Mouse (Mus musculus) limb, embryonic 13.5 days (tissue): ENCODE measurements around the gene Dennd1a. TPM values are rescaled to one million over a fixed set of nuclear protein-coding genes. Genes with fewer than 3 reads are reported as not detected.

Source experiments
- ATAC-seq: fragments of 200-750 bp; cut with Nextera tagmentation; 2 replicates; pipeline ENCODE4 v1.8.0; 2017; ENCODE audit warnings: low read depth, moderate number of reproducible peaks, moderate TSS enrichment; ENCODE audit not compliant: low FRiP score
- H3K27ac ChIP-seq: fragments of 300-500 bp; sonication (generic); 2 replicates; pipeline ENCODE4 v1.5.1; 2015; ENCODE audit warnings: inconsistent platforms, mild to moderate bottlenecking, moderate library complexity
- H3K27me3 ChIP-seq: fragments of 300-500 bp; sonication (generic); 2 replicates; pipeline ENCODE4 v1.6.1; 2015; ENCODE audit warnings: mild to moderate bottlenecking, inconsistent platforms
- H3K36me3 ChIP-seq: fragments of 300-500 bp; sonication (generic); 2 replicates; pipeline ENCODE4 v1.6.1; 2015; ENCODE audit warnings: inconsistent platforms, mild to moderate bottlenecking, moderate library complexity
- H3K4me1 ChIP-seq: fragments of 300-500 bp; sonication (generic); 2 replicates; pipeline ENCODE4 v1.6.1; 2015; ENCODE audit warnings: inconsistent platforms
- H3K4me2 ChIP-seq: fragments of 300-500 bp; sonication (generic); replicated peaks from 2 replicates; pipeline ENCODE4 v1.6.1; 2015; ENCODE audit warnings: inconsistent platforms, mild to moderate bottlenecking, moderate library complexity
- H3K4me3 ChIP-seq: fragments of 300-500 bp; sonication (generic); 2 replicates; pipeline ENCODE4 v1.5.1; 2015; ENCODE audit warnings: moderate library complexity, mild to moderate bottlenecking, inconsistent platforms
- H3K9ac ChIP-seq: fragments of 300-500 bp; sonication (generic); 2 replicates; pipeline ENCODE4 v1.6.1; 2015; ENCODE audit warnings: mild to moderate bottlenecking, inconsistent platforms
- H3K9me3 ChIP-seq: fragments of 300-500 bp; sonication (generic); 2 replicates; pipeline ENCODE4 v1.6.1; 2016; ENCODE audit warnings: inconsistent platforms
- WGBS: fragments of 180-500 bp; shearing (Covaris S2); methylation state at CpG from one replicate; pipeline ENCODE4 v1.1.7; 2015; 5-methylcytosine and 5-hydroxymethylcytosine counted together
- polyA plus RNA-seq: library from polyadenylated mRNA; unstranded; fragments of >200 nt; fragmentation: Nextera tagmentation; extraction: Ambion mirVana; gene quantifications from 2 replicates; pipeline ENCODE4 v1.2.1, GENCODE M21; 2015

The Dennd1a gene
- polyA plus RNA-seq, 1 experiment from 2014 or later: 15.8 TPM

GRCm38 (mm10) chr2:37838202-37838984, 448.8 kb downstream of the Dennd1a start:
- ATAC-seq: no peak
- H3K27ac ChIP-seq: no peak overlapping the region; the same call in 1 of the 2 replicates
- WGBS: 79% methylated on average over 7 of the region's 7 CpGs

GRCm38 (mm10) chr2:37837542-37837941, 449.6 kb downstream of the Dennd1a start:
- no peak for ATAC-seq
- Histone ChIP-seq H3K9ac (no peak overlapping the region), H3K4me2 (no peak overlapping the region), H3K4me3 (no peak overlapping the region), H3K27ac (no peak overlapping the region), H3K27me3 (no peaks in the 10 kb centered on the region), H3K9me3 (no peaks in the 10 kb centered on the region), H3K4me1 (peaks cover 16% of the 10 kb centered on the region), H3K36me3 (peaks cover 10% of the 10 kb centered on the region; the same call in 1 of the 2 replicates)
- WGBS: 90% methylated on average over 3 of the region's 3 CpGs

More at GRCm38 (mm10) chr2:37838202-37838984, 448.8 kb downstream of the Dennd1a start:
- Histone ChIP-seq H3K36me3 (peaks cover 10% of the 10 kb centered on the region; the same call in 1 of the 2 replicates), H3K9ac (no peak overlapping the region), H3K4me3 (no peak overlapping the region), H3K4me2 (no peak overlapping the region), H3K9me3 (no peaks in the 10 kb centered on the region), H3K27me3 (no peaks in the 10 kb centered on the region), H3K4me1 (peaks cover 18% of the 10 kb centered on the region)

GRCm38 (mm10) chr2:37836926-37837325, 450.3 kb downstream of the Dennd1a start:
- Histone ChIP-seq H3K4me1 (peaks cover 14% of the 10 kb centered on the region), H3K4me2 (no peak overlapping the region), H3K27me3 (no peaks in the 10 kb centered on the region), H3K9ac (no peak overlapping the region), H3K27ac (no peak overlapping the region), H3K9me3 (no peaks in the 10 kb centered on the region), H3K36me3 (peaks cover 10% of the 10 kb centered on the region; the same call in 1 of the 2 replicates), H3K4me3 (no peak overlapping the region)
- ATAC-seq: no peak
- 94% methylated on average over 3 of the region's 3 CpGs for WGBS

GRCm38 (mm10) chr2:37832253-37832652, 454.9 kb downstream of the Dennd1a start:
- Histone ChIP-seq H3K9ac (no peak overlapping the region), H3K27me3 (no peaks in the 10 kb centered on the region), H3K36me3 (peaks cover 9% of the 10 kb centered on the region), H3K4me3 (no peak overlapping the region), H3K4me1 (peaks cover 11% of the 10 kb centered on the region; the same call in 1 of the 2 replicates), H3K9me3 (no peaks in the 10 kb centered on the region), H3K4me2 (no peak overlapping the region), H3K27ac (no peak overlapping the region)
- no peak for ATAC-seq
- 38% methylated on average over 10 of the region's 10 CpGs for WGBS

GRCm38 (mm10) chr2:37829758-37830275, 457.4 kb downstream of the Dennd1a start:
- ATAC-seq: no peak
- no peak overlapping the region for H3K27ac ChIP-seq
- peaks cover 9% of the 10 kb centered on the region for H3K36me3 ChIP-seq
- H3K4me1 ChIP-seq: peaks cover 11% of the 10 kb centered on the region; the same call in 1 of the 2 replicates
- no peak overlapping the region for H3K4me2 ChIP-seq
- no peak overlapping the region for H3K9ac ChIP-seq
- no peaks in the 10 kb centered on the region for H3K9me3 ChIP-seq
- WGBS: 59% methylated on average over 9 of the region's 9 CpGs
- no peaks in the 10 kb centered on the region for H3K27me3 ChIP-seq
- H3K4me3 ChIP-seq: no peak overlapping the region

GRCm38 (mm10) chr2:37823826-37824225, 463.4 kb downstream of the Dennd1a start:
- WGBS: 89% methylated on average over 2 of the region's 2 CpGs
- H3K4me2 ChIP-seq: no peak overlapping the region
- H3K36me3 ChIP-seq: peaks cover 3% of the 10 kb centered on the region; the same call in 1 of the 2 replicates
- H3K9ac ChIP-seq: no peak overlapping the region
- no peaks in the 10 kb centered on the region for H3K9me3 ChIP-seq
- no peak for ATAC-seq
- H3K27ac ChIP-seq: no peak overlapping the region
- H3K4me3 ChIP-seq: no peak overlapping the region
- H3K4me1 ChIP-seq: peaks cover 15% of the 10 kb centered on the region; the same call in 1 of the 2 replicates
- no peaks in the 10 kb centered on the region for H3K27me3 ChIP-seq

GRCm38 (mm10) chr2:37822122-37822521, 465.1 kb downstream of the Dennd1a start:
- Histone ChIP-seq H3K4me2 (no peak overlapping the region), H3K27me3 (no peaks in the 10 kb centered on the region), H3K27ac (no peak overlapping the region), H3K4me3 (no peak overlapping the region), H3K9me3 (no peaks in the 10 kb centered on the region), H3K4me1 (peaks cover 15% of the 10 kb centered on the region), H3K9ac (peak overlapping the region; percentile 31; the same call in 1 of the 2 replicates), H3K36me3 (peaks cover 3% of the 10 kb centered on the region; the same call in 1 of the 2 replicates)
- WGBS: 62% methylated on average over 5 of the region's 5 CpGs
- ATAC-seq: no peak

GRCm38 (mm10) chr2:37819526-37820152, 467.6 kb downstream of the Dennd1a start:
- Histone ChIP-seq H3K4me1 (peaks cover 15% of the 10 kb centered on the region), H3K36me3 (peaks cover 9% of the 10 kb centered on the region; the same call in 1 of the 2 replicates), H3K27me3 (no peaks in the 10 kb centered on the region), H3K4me3 (no peak overlapping the region), H3K9ac (no peak overlapping the region), H3K9me3 (no peaks in the 10 kb centered on the region), H3K4me2 (no peak overlapping the region), H3K27ac (no peak overlapping the region)
- peak; percentile 66 for ATAC-seq
- WGBS: 48% methylated on average over 4 of the region's 4 CpGs

- WGBS: 21% methylated on average over 5 of the region's 5 CpGs
- H3K27ac ChIP-seq: no peak overlapping the region
- no peaks in the 10 kb centered on the region for H3K9me3 ChIP-seq
- no peak for ATAC-seq
- no peaks in the 10 kb centered on the region for H3K27me3 ChIP-seq
- no peak overlapping the region for H3K4me3 ChIP-seq
- no peak overlapping the region for H3K4me2 ChIP-seq
- no peak overlapping the region for H3K9ac ChIP-seq
- H3K36me3 ChIP-seq: peaks cover 8% of the 10 kb centered on the region; the same call in 1 of the 2 replicates
- H3K4me1 ChIP-seq: peaks cover 15% of the 10 kb centered on the region
Measured at GRCm38 (mm10) chr2:37818761-37819525, 468.2 kb downstream of the Dennd1a start.

GRCm38 (mm10) chr2:37815676-37816075, 471.5 kb downstream of the Dennd1a start:
- ATAC-seq: peak; percentile 54; the same call in 1 of the 2 replicates
- H3K4me2 ChIP-seq: no peak overlapping the region
- no peaks in the 10 kb centered on the region for H3K9me3 ChIP-seq
- no peaks in the 10 kb centered on the region for H3K27me3 ChIP-seq
- H3K27ac ChIP-seq: no peak overlapping the region
- H3K9ac ChIP-seq: no peak overlapping the region
- no peak overlapping the region for H3K4me3 ChIP-seq
- peaks cover 22% of the 10 kb centered on the region for H3K4me1 ChIP-seq
- peaks cover 20% of the 10 kb centered on the region for H3K36me3 ChIP-seq
- WGBS: 10% methylated on average over 3 of the region's 3 CpGs

- H3K4me2 ChIP-seq: no peak overlapping the region
- peaks cover 17% of the 10 kb centered on the region for H3K4me1 ChIP-seq
- H3K27me3 ChIP-seq: no peaks in the 10 kb centered on the region
- H3K27ac ChIP-seq: no peak overlapping the region
- WGBS: 82% methylated on average over 8 of the region's 8 CpGs
- no peak overlapping the region for H3K4me3 ChIP-seq
- ATAC-seq: no peak
- no peaks in the 10 kb centered on the region for H3K9me3 ChIP-seq
- H3K9ac ChIP-seq: no peak overlapping the region
- H3K36me3 ChIP-seq: peaks cover 22% of the 10 kb centered on the region
Measured at GRCm38 (mm10) chr2:37814820-37815361, 472.3 kb downstream of the Dennd1a start.
